Mouse (Mus musculus) stomach, embryonic 15.5 days (tissue): Measurements from ENCODE around the gene Irf2bp2. TPM values are rescaled to one million over a fixed set of nuclear protein-coding genes. Genes with fewer than 3 reads are reported as not detected.

ENCODE experiments used
- ATAC-seq: fragments of 200-750 bp; cut with Nextera tagmentation; 2 replicates; pipeline ENCODE4 v1.8.0; 2017; ENCODE audit warnings: low read depth, moderate number of reproducible peaks, moderate TSS enrichment; ENCODE audit not compliant: insufficient read depth, low FRiP score
- H3K27ac ChIP-seq: fragments of 300-500 bp; sonication (generic); 2 replicates; pipeline ENCODE4 v1.5.1; 2015; ENCODE audit warnings: mild to moderate bottlenecking, inconsistent platforms
- H3K27me3 ChIP-seq: fragments of 300-500 bp; sonication (generic); replicated peaks from 2 replicates; pipeline ENCODE4 v1.6.1; 2015; ENCODE audit warnings: inconsistent platforms
- H3K36me3 ChIP-seq: fragments of 300-500 bp; sonication (generic); 2 replicates; pipeline ENCODE4 v1.6.1; 2015; ENCODE audit warnings: inconsistent platforms
- H3K4me1 ChIP-seq: fragments of 300-500 bp; sonication (generic); 2 replicates; pipeline ENCODE4 v1.6.1; 2015; ENCODE audit warnings: inconsistent platforms
- H3K4me2 ChIP-seq: fragments of 300-500 bp; sonication (generic); 2 replicates; pipeline ENCODE4 v1.6.1; 2015; ENCODE audit warnings: mild to moderate bottlenecking, inconsistent platforms
- H3K4me3 ChIP-seq: fragments of 300-500 bp; sonication (generic); replicated peaks from 2 replicates; pipeline ENCODE4 v1.5.1; 2015; ENCODE audit warnings: inconsistent platforms
- H3K9ac ChIP-seq: fragments of 300-500 bp; sonication (generic); 2 replicates; pipeline ENCODE4 v1.6.1; 2015; ENCODE audit warnings: inconsistent platforms
- H3K9me3 ChIP-seq: fragments of 300-500 bp; sonication (generic); 2 replicates; pipeline ENCODE4 v1.6.1; 2016; ENCODE audit warnings: inconsistent platforms
- WGBS: fragments of 180-500 bp; shearing (Covaris S2); methylation state at CpG from one replicate; pipeline ENCODE4 v1.1.7; 2015; 5-methylcytosine and 5-hydroxymethylcytosine counted together
- polyA plus RNA-seq: library from polyadenylated mRNA; unstranded; fragments of >200 nt; fragmentation: Nextera tagmentation; extraction: Ambion mirVana; gene quantifications from 2 replicates; pipeline ENCODE4 v1.2.1, GENCODE M21; 2015

The Irf2bp2 gene
- polyA plus RNA-seq, 1 experiment from 2014 or later = 13.4 TPM

DNA sequence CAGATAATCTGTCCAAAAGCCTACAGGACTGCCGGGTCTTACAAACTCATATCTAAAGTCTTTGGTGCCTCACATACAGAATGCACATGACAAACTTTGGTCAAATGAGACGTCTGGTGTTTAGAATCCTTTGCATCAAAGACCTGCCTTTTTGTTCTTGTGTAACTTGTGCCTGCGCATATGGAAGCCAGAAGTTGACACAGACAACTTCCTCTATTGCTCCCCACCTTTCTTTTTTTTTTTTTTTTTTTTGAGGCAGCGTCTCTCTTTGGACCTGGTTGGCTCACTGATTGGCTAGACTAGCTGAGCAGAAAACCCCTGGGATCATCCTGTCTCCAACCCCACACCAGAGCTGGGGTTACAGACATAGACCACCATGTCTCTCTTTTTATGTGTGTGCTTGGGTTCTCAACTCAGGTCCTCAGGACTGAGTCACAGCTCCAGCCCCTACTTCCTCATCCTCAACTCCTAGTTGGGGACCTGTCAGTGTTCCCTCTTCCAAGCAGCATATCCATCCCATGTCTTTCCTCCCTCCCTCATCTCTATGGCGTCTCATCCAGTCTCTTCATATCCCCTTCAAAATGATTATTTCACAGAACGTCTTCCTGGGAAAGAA, 20.6 kb downstream of the Irf2bp2 start:
- no peak overlapping the region for H3K4me2 ChIP-seq
- no peaks in the 10 kb centered on the region for H3K4me1 ChIP-seq
- no peak overlapping the region for H3K27ac ChIP-seq
- no peaks in the 10 kb centered on the region for H3K36me3 ChIP-seq
- no peak overlapping the region for H3K9ac ChIP-seq
- H3K27me3 ChIP-seq = no peaks in the 10 kb centered on the region
- no peak for ATAC-seq
- H3K4me3 ChIP-seq = no peak overlapping the region
- no peaks in the 10 kb centered on the region for H3K9me3 ChIP-seq
- WGBS = 81% methylated on average over 6 of the region's 6 CpGs

DNA sequence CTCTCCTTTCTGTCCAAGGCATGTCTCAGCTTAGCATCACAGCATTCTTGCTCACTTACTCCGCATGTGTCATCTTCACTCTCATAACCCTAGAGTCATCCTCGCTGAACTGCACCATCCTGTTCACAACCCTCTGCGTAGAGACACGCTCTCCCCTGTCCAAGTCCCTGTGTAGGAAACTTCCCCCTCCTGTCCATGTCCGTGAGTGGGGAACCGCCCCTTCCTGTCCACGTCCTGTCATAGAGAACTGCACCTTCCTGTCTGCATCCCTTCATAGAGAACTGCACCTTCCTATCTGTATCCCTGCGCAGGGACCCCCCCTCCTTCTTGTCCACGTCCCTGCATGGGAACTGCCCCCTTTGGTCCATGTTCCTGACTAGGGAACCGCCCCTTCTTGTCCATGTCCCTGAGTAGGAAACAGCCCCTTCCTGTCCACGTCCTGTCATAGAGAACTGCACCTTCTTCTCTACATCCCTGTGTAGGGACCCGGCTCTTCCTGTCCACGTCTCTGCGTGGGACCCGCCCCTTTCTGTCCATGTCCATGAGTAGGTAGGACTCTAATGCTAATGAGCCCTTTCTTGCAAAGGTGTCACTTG, 22.6 kb downstream of the Irf2bp2 start:
- Histone ChIP-seq H3K9me3 (no peaks in the 10 kb centered on the region), H3K27me3 (no peaks in the 10 kb centered on the region), H3K4me1 (peaks cover 11% of the 10 kb centered on the region), H3K36me3 (no peaks in the 10 kb centered on the region), H3K27ac (no peak overlapping the region), H3K9ac (no peak overlapping the region), H3K4me3 (no peak overlapping the region), H3K4me2 (no peak overlapping the region)
- no peak for ATAC-seq
- WGBS = 77% methylated on average over 15 of the region's 15 CpGs

- 65% methylated on average over 9 of the region's 9 CpGs for WGBS
- H3K4me2 ChIP-seq = no peak overlapping the region
- H3K9me3 ChIP-seq = no peaks in the 10 kb centered on the region
- no peak overlapping the region for H3K4me3 ChIP-seq
- H3K36me3 ChIP-seq = no peaks in the 10 kb centered on the region
- ATAC-seq = no peak
- no peaks in the 10 kb centered on the region for H3K27me3 ChIP-seq
- H3K27ac ChIP-seq = no peak overlapping the region
- H3K4me1 ChIP-seq = peaks cover 17% of the 10 kb centered on the region
- H3K9ac ChIP-seq = no peak overlapping the region
Observed at GRCm38 (mm10) chr8:126570521-126571040, 23.2 kb downstream of the Irf2bp2 start.

DNA sequence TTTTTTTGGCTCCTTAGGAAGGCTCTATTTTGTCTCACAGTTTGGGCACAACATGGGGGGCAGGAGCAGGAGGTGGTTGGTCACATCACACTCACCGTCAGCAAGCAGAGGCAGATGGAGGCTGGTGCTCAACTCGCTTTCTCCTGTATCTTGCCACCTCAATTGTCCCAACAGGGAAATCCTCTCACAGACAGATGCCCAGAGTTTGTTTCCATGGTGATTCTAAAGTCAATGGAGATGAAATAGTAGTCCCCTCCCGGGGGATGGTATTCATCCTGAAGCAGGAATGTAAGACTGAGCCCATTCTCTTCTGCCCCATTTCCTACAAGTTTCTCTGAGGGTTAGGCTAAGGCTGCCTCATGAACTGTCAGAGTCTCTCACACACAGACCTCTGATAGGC, 23.7 kb downstream of the Irf2bp2 start:
- ATAC-seq = no peak
- Histone ChIP-seq H3K4me1 (peaks cover 21% of the 10 kb centered on the region), H3K4me2 (no peak overlapping the region), H3K9me3 (no peaks in the 10 kb centered on the region), H3K27me3 (no peaks in the 10 kb centered on the region), H3K9ac (no peak overlapping the region), H3K4me3 (no peak overlapping the region), H3K27ac (no peak overlapping the region), H3K36me3 (no peaks in the 10 kb centered on the region)
- 82% methylated on average over 3 of the region's 3 CpGs for WGBS

- Histone ChIP-seq H3K27ac (no peak overlapping the region), H3K9ac (no peak overlapping the region), H3K4me3 (no peak overlapping the region), H3K9me3 (no peaks in the 10 kb centered on the region), H3K4me1 (peaks cover 21% of the 10 kb centered on the region), H3K36me3 (no peaks in the 10 kb centered on the region), H3K27me3 (no peaks in the 10 kb centered on the region), H3K4me2 (no peak overlapping the region)
- WGBS = 78% methylated on average over 1 of the region's 1 CpGs
- no peak for ATAC-seq
Observed at GRCm38 (mm10) chr8:126569638-126570037, 24.1 kb downstream of the Irf2bp2 start.

DNA sequence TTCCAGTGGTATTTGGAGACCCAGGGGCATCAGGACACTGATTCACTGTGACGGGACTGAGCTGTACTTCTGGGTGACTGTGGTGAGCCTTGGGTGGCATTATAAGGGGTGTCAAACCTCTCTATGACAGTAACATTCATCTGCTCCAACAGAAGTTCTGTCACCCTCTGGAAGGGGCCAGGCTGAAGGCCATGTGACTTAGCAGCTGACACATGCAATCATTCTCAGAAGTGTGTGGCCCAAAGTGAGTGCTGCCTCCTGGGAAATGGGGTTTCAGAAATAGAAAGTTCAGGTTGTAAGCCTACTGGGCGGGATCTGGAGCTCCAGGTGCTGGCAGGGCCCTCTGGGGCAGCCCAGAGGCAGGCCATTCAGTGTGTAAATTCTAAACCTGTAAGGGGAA, 26.1 kb downstream of the Irf2bp2 start:
- Histone ChIP-seq H3K4me2 (no peak overlapping the region), H3K9me3 (no peaks in the 10 kb centered on the region), H3K9ac (no peak overlapping the region), H3K36me3 (no peaks in the 10 kb centered on the region), H3K27ac (0 out of 2 replicates have a peak overlapping the region, but pooled peaks have one; percentile 26), H3K4me1 (peaks cover 21% of the 10 kb centered on the region), H3K4me3 (no peak overlapping the region), H3K27me3 (no peaks in the 10 kb centered on the region)
- no peak for ATAC-seq
- 73% methylated on average over 2 of the region's 2 CpGs for WGBS

DNA sequence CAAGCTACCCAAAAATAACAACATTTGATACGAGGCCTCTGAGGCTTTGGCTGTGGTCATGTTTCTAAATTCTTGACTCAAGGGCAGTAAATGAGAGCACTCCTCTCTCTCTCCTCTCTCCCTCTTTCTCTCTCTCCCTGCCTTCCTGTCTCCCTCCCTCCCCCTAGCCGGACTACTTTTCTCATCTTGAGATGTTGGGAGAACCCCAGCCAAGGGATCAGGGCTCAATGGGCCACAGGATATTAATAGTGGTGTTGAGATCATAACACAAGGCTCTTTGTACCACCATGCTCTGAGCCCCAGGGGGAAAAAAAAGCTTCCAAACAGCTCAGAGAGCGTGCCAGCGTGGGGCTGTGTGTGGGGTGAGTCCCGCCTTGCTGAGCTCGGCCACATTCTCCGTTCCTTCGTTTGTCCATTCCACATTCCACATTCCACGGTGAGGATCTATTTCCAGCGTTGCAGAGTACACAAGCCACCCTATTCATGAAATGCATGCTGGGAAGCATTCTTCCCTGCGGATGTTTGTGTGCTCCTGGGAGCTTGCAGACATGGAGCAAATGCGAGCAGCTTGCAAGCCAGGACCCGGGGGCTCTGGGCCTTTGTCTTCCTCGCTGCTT, 27.2 kb downstream of the Irf2bp2 start:
- H3K27me3 ChIP-seq = no peaks in the 10 kb centered on the region
- ATAC-seq = peak; percentile 67; the same call in 1 of the 2 replicates
- 8% methylated on average over 14 of the region's 14 CpGs for WGBS
- peak overlapping the region; percentile 69 for H3K27ac ChIP-seq
- no peak overlapping the region for H3K4me3 ChIP-seq
- H3K4me1 ChIP-seq = peaks cover 21% of the 10 kb centered on the region
- H3K9ac ChIP-seq = no peak overlapping the region
- H3K4me2 ChIP-seq = peak overlapping the region; percentile 4; the same call in 1 of the 2 replicates
- H3K9me3 ChIP-seq = no peaks in the 10 kb centered on the region
- no peaks in the 10 kb centered on the region for H3K36me3 ChIP-seq

DNA sequence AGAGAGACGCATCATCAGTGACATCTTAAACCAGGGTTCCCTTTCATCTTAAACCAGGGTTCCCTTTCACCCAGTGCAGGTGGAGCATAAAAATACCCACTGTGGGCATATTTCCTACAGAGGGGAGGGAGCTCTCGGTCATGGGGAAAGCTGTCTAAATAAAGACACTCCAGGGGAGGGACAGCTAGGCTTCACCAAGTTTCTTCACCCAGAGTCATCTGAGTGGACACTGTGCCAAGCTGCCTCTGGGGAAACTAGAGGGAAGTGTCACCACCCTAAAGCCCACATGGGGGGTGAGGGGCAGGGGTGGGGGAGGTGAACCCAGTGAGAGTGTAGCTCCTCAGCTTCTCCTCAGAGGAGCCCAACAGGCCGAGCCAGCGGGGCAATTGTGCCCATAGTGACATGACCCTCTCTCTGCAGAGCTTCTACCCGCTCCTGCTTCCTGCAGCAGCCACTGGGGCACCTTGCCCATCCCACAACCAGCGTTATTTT, 27.8 kb downstream of the Irf2bp2 start:
- Histone ChIP-seq H3K4me2 (no peak overlapping the region), H3K4me1 (peaks cover 21% of the 10 kb centered on the region), H3K36me3 (no peaks in the 10 kb centered on the region), H3K9ac (no peak overlapping the region), H3K27ac (peak overlapping the region; percentile 69), H3K9me3 (no peaks in the 10 kb centered on the region), H3K27me3 (no peaks in the 10 kb centered on the region), H3K4me3 (no peak overlapping the region)
- 59% methylated on average over 6 of the region's 6 CpGs for WGBS
- 0 out of 2 replicates have a peak, but pooled peaks have one; percentile 18 for ATAC-seq

GRCm38 (mm10) chr8:126565231-126565781, 28.5 kb downstream of the Irf2bp2 start:
- Histone ChIP-seq H3K27ac (no peak overlapping the region; the same call in 1 of the 2 replicates), H3K36me3 (no peaks in the 10 kb centered on the region), H3K4me3 (no peak overlapping the region), H3K9me3 (no peaks in the 10 kb centered on the region), H3K4me2 (no peak overlapping the region), H3K4me1 (peaks cover 21% of the 10 kb centered on the region), H3K27me3 (no peaks in the 10 kb centered on the region), H3K9ac (no peak overlapping the region)
- WGBS = 85% methylated on average over 6 of the region's 6 CpGs
- ATAC-seq = no peak

DNA sequence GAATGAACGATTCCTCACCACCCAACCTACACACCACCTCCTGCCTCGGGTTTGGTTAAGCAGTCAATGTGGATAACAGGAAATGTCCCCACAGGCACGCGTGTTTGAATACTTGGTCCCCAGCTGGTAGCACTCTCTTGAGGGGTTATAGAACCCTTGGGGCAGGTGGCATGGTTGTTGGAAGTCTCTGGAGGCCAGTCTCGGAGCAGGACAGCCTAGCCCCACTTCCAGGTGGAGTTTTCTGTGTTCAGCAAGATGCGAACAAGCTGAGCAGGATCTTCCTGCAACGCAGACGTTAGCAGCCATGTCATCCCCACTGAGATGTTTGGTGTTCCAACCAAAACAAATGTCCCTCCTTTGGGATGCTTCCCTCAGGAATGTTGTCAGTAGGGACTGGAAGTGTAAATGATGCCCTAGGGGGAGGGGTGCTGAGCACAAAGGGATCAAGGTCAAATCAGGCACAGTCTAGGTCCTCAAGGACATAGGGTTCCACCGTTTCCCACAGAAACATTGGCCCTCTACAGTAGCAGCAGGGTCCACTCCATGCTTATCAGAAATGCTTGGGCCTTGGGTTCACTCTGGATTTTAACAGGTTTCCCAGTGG, 29.1 kb downstream of the Irf2bp2 start:
- no peak for ATAC-seq
- Histone ChIP-seq H3K4me3 (no peak overlapping the region), H3K9ac (no peak overlapping the region), H3K27ac (no peak overlapping the region), H3K27me3 (no peaks in the 10 kb centered on the region), H3K4me2 (no peak overlapping the region), H3K36me3 (no peaks in the 10 kb centered on the region), H3K4me1 (peaks cover 21% of the 10 kb centered on the region), H3K9me3 (no peaks in the 10 kb centered on the region)
- WGBS = 70% methylated on average over 9 of the region's 9 CpGs

- peaks cover 18% of the 10 kb centered on the region for H3K4me1 ChIP-seq
- ATAC-seq = no peak
- H3K27ac ChIP-seq = no peak overlapping the region
- H3K36me3 ChIP-seq = no peaks in the 10 kb centered on the region
- no peak overlapping the region for H3K4me3 ChIP-seq
- no peak overlapping the region for H3K4me2 ChIP-seq
- H3K27me3 ChIP-seq = no peaks in the 10 kb centered on the region
- H3K9ac ChIP-seq = no peak overlapping the region
- no peaks in the 10 kb centered on the region for H3K9me3 ChIP-seq
- 91% methylated on average over 4 of the region's 4 CpGs for WGBS
Observed at GRCm38 (mm10) chr8:126561316-126561841, 32.4 kb downstream of the Irf2bp2 start.
